Mouse (Mus musculus): Measurements from ENCODE around the gene Tmcc1. TPM values are rescaled to one million over a fixed set of nuclear protein-coding genes. Genes with fewer than 3 reads are reported as not detected.

Gene Tmcc1
- polyA plus RNA-seq, 1 experiment from 2014 or later = 12.3 TPM

DNA sequence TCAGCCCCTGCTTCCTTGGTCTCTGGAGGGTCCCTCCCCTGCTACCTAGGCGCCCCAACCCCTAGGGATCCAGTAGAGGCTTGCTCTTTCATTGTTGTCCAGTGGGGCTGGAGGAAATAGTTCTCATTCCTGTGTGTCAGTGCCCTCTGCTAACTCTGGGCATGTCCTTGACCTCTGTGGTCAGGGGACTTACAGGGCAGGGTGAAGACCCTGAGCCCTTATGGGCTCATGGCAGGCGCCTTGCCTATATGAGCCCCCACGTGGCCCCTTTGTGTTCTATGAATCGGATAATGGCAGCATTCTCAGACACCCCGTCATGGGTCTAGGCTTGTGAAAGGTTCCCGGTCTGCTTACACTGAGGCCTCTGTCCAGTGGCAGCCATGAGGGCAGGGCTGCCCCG is 194.5 kb downstream of the Tmcc1 start:
- no peak overlapping the region for H3K4me3 ChIP-seq (replicated peaks; ENCODE audit: low read length)
- no peak overlapping the region for H3K9ac ChIP-seq (ENCODE audit: low read length)
- H3K9me3 ChIP-seq (replicated peaks; ENCODE audit: control insufficient read depth, low read length) = no peaks in the 10 kb centered on the region
- ATAC-seq (ENCODE audit: insufficient read depth, low FRiP score) = no peak
- H3K27me3 ChIP-seq (ENCODE audit: control insufficient read depth, insufficient read depth, low read length) = no peaks in the 10 kb centered on the region; the same call in 1 of the 2 replicates
- WGBS = 79% methylated on average over 7 of the region's 7 CpGs
- peak overlapping the region; percentile 2; the same call in 1 of the 2 replicates for H3K27ac ChIP-seq (ENCODE audit: low read length)
- H3K36me3 ChIP-seq (ENCODE audit: control insufficient read depth, insufficient read depth, low read length) = no peaks in the 10 kb centered on the region
- peaks cover 33% of the 10 kb centered on the region for H3K4me1 ChIP-seq (ENCODE audit: control insufficient read depth, insufficient read depth, low read length)
- H3K4me2 ChIP-seq (ENCODE audit: low read depth, low read length) = no peak overlapping the region

DNA sequence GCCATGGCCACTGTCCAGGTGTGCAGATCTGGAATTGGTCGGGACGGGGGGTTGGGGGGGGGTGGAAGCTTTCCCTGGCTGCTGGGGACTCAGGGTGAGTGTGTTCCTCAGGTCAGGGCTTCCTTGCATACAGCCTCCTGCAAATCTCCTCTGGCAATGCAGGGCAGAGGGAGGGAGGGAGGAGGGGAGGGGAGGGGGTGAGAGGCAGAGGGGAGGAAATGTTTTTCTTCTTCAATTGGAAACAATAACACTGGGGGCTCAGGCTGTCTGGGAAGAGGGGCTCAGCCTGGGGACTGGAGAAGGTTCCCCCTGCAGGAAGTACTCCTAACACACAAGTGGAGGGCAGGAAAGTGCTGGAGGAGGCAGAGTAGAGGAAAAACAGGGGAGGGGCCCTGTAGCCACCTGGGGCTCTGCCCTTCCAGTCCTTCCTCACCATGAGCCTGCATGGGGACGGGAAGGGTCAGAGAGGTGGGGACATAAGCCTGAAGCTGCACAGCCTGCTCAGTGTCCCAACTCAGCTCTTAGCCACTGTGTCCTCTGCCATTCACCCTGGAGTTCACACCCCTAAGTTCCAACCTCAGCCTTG is 195.5 kb downstream of the Tmcc1 start:
- no peak for ATAC-seq (ENCODE audit: insufficient read depth, low FRiP score)
- Histone ChIP-seq H3K4me1 (ENCODE audit: control insufficient read depth, insufficient read depth, low read length) (peaks cover 41% of the 10 kb centered on the region), H3K9ac (ENCODE audit: low read length) (no peak overlapping the region), H3K36me3 (ENCODE audit: control insufficient read depth, insufficient read depth, low read length) (no peaks in the 10 kb centered on the region), H3K27ac (ENCODE audit: low read length) (peak overlapping the region; percentile 88), H3K4me3 (replicated peaks; ENCODE audit: low read length) (no peak overlapping the region), H3K9me3 (replicated peaks; ENCODE audit: control insufficient read depth, low read length) (no peaks in the 10 kb centered on the region), H3K27me3 (ENCODE audit: control insufficient read depth, insufficient read depth, low read length) (peaks cover 8% of the 10 kb centered on the region), H3K4me2 (ENCODE audit: low read depth, low read length) (no peak overlapping the region)
- WGBS = 21% methylated on average over 3 of the region's 3 CpGs

DNA sequence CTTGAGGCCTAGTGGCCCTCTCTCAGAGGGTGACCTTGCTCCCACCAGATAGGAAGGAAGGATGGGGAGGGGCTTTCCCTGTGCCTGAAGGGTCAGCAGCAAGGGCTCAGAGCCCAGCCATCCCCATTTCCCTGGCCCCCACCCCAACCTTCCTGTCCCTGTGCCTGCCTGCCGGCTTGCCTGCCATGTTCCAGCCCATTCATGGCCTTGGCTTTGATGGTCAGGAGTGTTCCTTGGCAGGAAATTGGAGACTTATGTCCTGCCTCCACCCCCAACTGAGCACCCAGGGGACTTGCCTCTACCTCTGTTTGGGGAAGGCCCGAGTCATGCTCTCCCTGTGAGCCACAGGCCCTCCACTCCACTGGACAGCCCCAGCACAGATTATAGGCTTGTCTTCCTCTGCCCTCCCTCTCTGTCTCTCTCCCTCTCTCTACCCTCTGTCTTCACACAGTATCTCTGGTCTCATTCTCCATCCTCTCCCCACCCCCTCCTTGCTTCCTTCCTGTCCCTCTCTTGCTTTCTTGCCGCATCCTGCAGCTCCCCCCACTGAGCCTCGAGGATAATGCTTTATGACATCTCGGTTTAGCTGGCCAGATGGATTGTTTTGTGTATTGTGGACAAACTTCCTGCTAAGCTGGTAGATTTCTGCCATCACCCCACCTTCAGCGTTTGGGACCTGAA is 197.0 kb downstream of the Tmcc1 start:
- Histone ChIP-seq H3K27me3 (ENCODE audit: control insufficient read depth, insufficient read depth, low read length) (peaks cover 8% of the 10 kb centered on the region), H3K9me3 (replicated peaks; ENCODE audit: control insufficient read depth, low read length) (no peaks in the 10 kb centered on the region), H3K9ac (ENCODE audit: low read length) (0 out of 2 replicates have a peak overlapping the region, but pooled peaks have one; percentile 5), H3K27ac (ENCODE audit: low read length) (peak overlapping the region; percentile 88), H3K36me3 (ENCODE audit: control insufficient read depth, insufficient read depth, low read length) (no peaks in the 10 kb centered on the region), H3K4me3 (replicated peaks; ENCODE audit: low read length) (no peak overlapping the region), H3K4me2 (ENCODE audit: low read depth, low read length) (peak overlapping the region; percentile 84; the same call in 1 of the 2 replicates), H3K4me1 (ENCODE audit: control insufficient read depth, insufficient read depth, low read length) (peaks cover 46% of the 10 kb centered on the region)
- 0 out of 2 replicates have a peak, but pooled peaks have one; percentile 1 for ATAC-seq (ENCODE audit: insufficient read depth, low FRiP score)
- 37% methylated on average over 6 of the region's 6 CpGs for WGBS

DNA sequence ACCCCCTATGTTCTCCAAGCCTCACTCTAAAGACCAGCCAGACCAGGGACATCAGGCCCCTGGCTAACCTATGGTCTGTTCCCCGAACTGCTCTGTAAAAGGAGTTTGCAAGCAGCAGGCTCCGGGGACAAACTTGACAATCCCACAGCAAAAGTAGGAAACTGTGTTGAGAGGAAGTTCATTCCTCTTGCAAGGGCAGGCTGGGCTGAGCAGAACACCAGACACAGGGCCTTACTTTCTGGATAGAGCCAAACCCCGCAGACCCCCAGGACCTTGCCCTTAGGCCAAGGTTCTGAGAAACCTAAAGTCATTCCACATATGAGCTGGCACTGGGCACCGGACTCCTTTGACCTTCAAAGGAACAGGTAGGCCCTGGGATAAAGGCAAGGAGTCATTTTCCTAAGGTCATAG is 197.8 kb downstream of the Tmcc1 start:
- Histone ChIP-seq H3K9ac (ENCODE audit: low read length) (peak overlapping the region; percentile 75; the same call in 1 of the 2 replicates), H3K4me1 (ENCODE audit: control insufficient read depth, insufficient read depth, low read length) (peaks cover 54% of the 10 kb centered on the region), H3K36me3 (ENCODE audit: control insufficient read depth, insufficient read depth, low read length) (no peaks in the 10 kb centered on the region), H3K27ac (ENCODE audit: low read length) (peak overlapping the region; percentile 88), H3K27me3 (ENCODE audit: control insufficient read depth, insufficient read depth, low read length) (peaks cover 8% of the 10 kb centered on the region), H3K4me3 (replicated peaks; ENCODE audit: low read length) (peak overlapping the region; percentile 70; the same call in 1 of the 2 replicates), H3K9me3 (replicated peaks; ENCODE audit: control insufficient read depth, low read length) (no peaks in the 10 kb centered on the region), H3K4me2 (ENCODE audit: low read depth, low read length) (peak overlapping the region; percentile 84)
- WGBS = 48% methylated on average over 4 of the region's 4 CpGs
- no peak for ATAC-seq (ENCODE audit: insufficient read depth, low FRiP score)

DNA sequence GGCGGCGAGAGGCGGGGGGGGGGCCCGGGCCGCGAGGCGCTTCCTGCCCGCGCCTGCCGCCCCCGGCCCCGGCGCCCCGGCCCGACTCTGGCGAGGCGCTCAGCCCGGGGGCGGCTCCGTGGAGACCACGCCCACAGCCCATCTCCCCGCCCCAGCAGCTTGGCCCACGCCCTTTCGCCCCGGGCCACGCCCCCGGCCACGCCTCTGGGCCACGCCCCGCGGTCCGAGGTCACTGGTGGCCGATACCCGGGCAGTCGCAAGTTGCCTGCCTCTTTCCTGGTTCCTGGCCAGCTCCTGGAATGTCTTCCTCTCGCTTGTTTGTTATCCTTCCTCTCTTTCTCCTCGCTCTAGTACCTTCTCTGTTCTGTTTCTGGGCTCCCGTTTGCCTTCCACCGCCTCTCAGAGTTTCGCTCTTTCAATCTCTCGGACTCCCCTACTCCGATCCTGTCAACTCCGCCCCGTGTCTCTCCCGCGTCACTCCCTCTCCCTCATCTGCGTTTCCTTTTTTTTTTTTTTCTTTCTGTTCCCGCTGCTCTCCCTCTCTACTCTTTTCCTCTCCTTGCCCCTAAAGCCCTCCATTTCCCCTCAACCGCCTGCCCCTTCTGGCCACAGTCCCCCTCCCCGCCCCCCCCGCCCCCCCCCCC is 198.3 kb downstream of the Tmcc1 start, which contains the start of gene Plxnd1:
Plxnd1 (minus strand) TSS at position 129 of the 644 bp plus-strand sequence.
- Histone ChIP-seq H3K4me3 (replicated peaks; ENCODE audit: low read length) (peak within 1 kb of the TSS; percentile 70), H3K27ac (ENCODE audit: low read length) (peak within 1 kb of the TSS; percentile 88), H3K4me2 (ENCODE audit: low read depth, low read length) (peak within 1 kb of the TSS; percentile 84), H3K27me3 (ENCODE audit: control insufficient read depth, insufficient read depth, low read length) (peaks cover 8% of the 10 kb centered on the region), H3K4me1 (ENCODE audit: control insufficient read depth, insufficient read depth, low read length) (peaks cover 56% of the 10 kb centered on the region), H3K9me3 (replicated peaks; ENCODE audit: control insufficient read depth, low read length) (no peaks in the 10 kb centered on the region), H3K36me3 (ENCODE audit: control insufficient read depth, insufficient read depth, low read length) (no peaks in the 10 kb centered on the region), H3K9ac (ENCODE audit: low read length) (peak within 1 kb of the TSS; percentile 75)
- WGBS = 2% methylated on average over 21 of the region's 51 CpGs
- ATAC-seq (ENCODE audit: insufficient read depth, low FRiP score) = peak; percentile 88

DNA sequence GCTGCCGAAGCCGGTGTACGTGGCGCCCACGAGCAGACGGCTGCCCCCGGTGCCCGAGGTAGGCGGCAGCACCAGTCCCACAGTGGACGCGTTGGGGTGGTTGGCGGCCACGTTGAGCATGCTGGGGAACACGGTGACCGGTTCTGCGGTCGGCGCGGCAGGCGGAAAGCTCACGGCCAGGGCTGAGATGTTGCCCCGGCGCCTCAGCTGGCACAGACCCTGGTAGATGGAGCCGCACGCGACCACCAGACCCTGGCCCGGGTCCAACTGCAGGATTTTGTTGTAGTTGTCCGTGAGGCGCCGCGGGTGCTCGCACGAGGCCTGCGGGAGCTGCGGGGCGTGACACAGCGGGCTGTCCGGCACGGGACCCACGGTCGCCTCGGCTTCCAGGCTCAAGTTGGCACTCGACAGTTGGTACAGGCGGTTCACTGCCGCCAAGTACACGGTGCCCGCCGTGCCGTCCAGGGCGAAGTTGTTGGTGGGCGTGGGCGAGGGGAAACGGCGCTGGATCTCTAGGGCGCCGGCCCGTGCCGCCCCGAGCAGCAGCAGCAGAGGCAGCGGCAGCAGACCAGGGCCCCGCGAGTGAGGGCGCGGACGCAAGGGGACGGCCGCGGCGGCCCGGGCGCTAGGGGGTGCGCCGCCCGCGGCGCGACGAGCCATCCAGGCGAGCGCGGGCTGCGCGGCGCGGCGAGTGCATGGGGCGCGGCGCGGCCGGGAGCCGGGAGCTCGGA is 199.0 kb downstream of the Tmcc1 start:
- H3K36me3 ChIP-seq (ENCODE audit: control insufficient read depth, insufficient read depth, low read length) = no peaks in the 10 kb centered on the region
- peaks cover 8% of the 10 kb centered on the region for H3K27me3 ChIP-seq (ENCODE audit: control insufficient read depth, insufficient read depth, low read length)
- peak overlapping the region; percentile 70 for H3K4me3 ChIP-seq (replicated peaks; ENCODE audit: low read length)
- no peaks in the 10 kb centered on the region for H3K9me3 ChIP-seq (replicated peaks; ENCODE audit: control insufficient read depth, low read length)
- no peak for ATAC-seq (ENCODE audit: insufficient read depth, low FRiP score)
- H3K27ac ChIP-seq (ENCODE audit: low read length) = peak overlapping the region; percentile 72
- H3K9ac ChIP-seq (ENCODE audit: low read length) = peak overlapping the region; percentile 75
- H3K4me2 ChIP-seq (ENCODE audit: low read depth, low read length) = peak overlapping the region; percentile 84
- H3K4me1 ChIP-seq (ENCODE audit: control insufficient read depth, insufficient read depth, low read length) = peaks cover 56% of the 10 kb centered on the region
- WGBS = under 1% methylated on average over 78 of the region's 93 CpGs

DNA sequence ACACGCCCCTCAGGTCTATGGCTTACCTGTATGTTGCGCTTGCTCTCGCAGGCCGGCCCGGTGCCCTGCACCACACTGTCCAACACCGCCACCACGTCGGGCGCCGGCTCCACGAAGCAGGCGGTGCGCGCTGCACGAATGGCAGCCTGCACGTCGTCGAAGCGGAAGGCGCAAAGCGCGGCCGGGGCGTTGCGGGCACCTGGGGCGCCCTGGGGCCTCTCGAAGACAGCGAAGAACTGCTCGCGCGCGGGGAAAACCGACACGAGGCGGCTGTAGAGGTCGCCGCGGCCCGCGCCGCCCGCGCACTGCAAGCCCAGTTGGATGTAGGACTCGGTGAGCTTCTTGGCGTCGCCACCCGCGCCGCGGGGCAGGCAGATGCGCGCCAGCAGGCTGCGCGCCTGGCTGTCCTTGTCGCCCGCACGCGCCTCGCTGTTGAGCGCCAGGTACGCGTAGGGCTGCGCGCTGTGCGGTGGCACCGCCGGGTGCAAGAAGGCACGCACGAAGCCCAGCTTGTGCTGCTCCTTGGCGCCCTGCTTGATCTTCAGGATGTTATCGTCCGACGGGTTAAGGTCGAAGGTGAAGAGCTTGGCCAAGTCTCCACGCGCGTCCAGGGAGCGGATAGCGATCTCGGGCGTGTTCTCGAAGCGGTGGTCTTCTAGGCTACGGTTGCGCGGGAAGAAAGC is 199.7 kb downstream of the Tmcc1 start:
- Histone ChIP-seq H3K9me3 (replicated peaks; ENCODE audit: control insufficient read depth, low read length) (no peaks in the 10 kb centered on the region), H3K27ac (ENCODE audit: low read length) (peak overlapping the region; percentile 72), H3K4me3 (replicated peaks; ENCODE audit: low read length) (peak overlapping the region; percentile 70), H3K9ac (ENCODE audit: low read length) (peak overlapping the region; percentile 75), H3K4me1 (ENCODE audit: control insufficient read depth, insufficient read depth, low read length) (peaks cover 60% of the 10 kb centered on the region), H3K27me3 (ENCODE audit: control insufficient read depth, insufficient read depth, low read length) (peaks cover 8% of the 10 kb centered on the region), H3K36me3 (ENCODE audit: control insufficient read depth, insufficient read depth, low read length) (no peaks in the 10 kb centered on the region), H3K4me2 (ENCODE audit: low read depth, low read length) (peak overlapping the region; percentile 84)
- 3% methylated on average over 86 of the region's 86 CpGs for WGBS
- no peak for ATAC-seq (ENCODE audit: insufficient read depth, low FRiP score)

DNA sequence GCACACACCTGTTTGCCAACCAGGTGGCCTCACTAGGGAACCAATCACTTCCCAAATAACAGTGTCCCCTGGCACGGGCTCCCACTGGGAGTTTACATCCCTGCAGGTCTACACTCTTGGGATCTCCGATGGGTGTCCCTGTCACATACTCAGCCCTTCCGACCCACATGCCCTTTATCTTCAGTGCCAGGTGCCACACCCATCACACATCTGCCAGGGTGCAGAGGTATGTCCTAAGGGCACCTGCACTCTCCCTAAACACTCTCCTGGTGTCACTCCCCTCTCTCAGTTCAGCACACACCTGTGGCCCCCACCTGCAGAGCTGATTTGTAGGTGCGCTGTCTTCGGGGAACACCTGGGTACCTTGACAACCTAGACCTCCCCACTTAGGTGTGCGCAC is 200.3 kb downstream of the Tmcc1 start:
- peaks cover 57% of the 10 kb centered on the region for H3K4me1 ChIP-seq (ENCODE audit: control insufficient read depth, insufficient read depth, low read length)
- H3K27ac ChIP-seq (ENCODE audit: low read length) = peak overlapping the region; percentile 51
- no peaks in the 10 kb centered on the region for H3K36me3 ChIP-seq (ENCODE audit: control insufficient read depth, insufficient read depth, low read length)
- no peaks in the 10 kb centered on the region for H3K9me3 ChIP-seq (replicated peaks; ENCODE audit: control insufficient read depth, low read length)
- 41% methylated on average over 6 of the region's 6 CpGs for WGBS
- peak overlapping the region; percentile 70 for H3K4me3 ChIP-seq (replicated peaks; ENCODE audit: low read length)
- peak overlapping the region; percentile 75 for H3K9ac ChIP-seq (ENCODE audit: low read length)
- no peak for ATAC-seq (ENCODE audit: insufficient read depth, low FRiP score)
- peaks cover 8% of the 10 kb centered on the region for H3K27me3 ChIP-seq (ENCODE audit: control insufficient read depth, insufficient read depth, low read length)
- peak overlapping the region; percentile 84 for H3K4me2 ChIP-seq (ENCODE audit: low read depth, low read length)
